Comparison of ENCODE assay signal across 33 mouse cellular contexts in the genomic region with DNA sequence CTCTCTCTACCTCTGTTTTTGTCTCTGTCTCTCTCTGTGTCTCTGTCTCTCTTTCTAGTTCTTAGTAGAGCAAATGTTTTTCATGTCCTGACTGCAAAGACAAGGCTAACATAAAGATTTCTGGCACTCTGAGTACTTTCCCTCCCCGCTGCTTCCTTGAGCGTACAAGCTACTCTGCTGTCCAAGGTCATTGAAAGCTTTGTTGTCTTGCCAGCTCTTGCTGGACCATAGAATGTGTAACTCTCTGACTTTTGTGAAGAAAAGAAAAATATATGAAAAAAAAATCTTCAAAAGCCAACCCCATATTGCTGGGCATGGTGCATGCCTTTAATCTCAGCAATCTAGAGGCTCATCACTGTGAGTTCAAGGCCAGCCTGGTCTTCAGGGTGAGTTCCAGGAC. TPM values are rescaled to one million over a fixed set of nuclear protein-coding genes. Genes with fewer than 3 reads are reported as not detected.
DNase-seq lines count a peak whose midpoint lies in the region; ATAC-seq lines count a peak whose summit lies in the region.
"Had no signal": no experiment of that assay in that cellular context is flagged by ENCODE, and none has a peak within 500 bp of the region (broad histone marks: within the 10 kb centered on the region; RNA-seq: fewer than 3 reads in every experiment).

No protein-coding gene starts in this region.

- no peaks in the 10 kb centered on the region for H3K9me3 ChIP-seq in kidney, embryonic 15.5 days (replicated peaks)
- H3K9me3 ChIP-seq in midbrain, embryonic 11.5 days (ENCODE audit: control insufficient read depth, low read length), result no peaks in the 10 kb centered on the region
- no peaks in the 10 kb centered on the region for H3K9me3 ChIP-seq in midbrain, embryonic 10.5 days (replicated peaks)
- H3K9me3 ChIP-seq: embryonic facial prominence, embryonic 13.5 days; hindbrain, embryonic 12.5 days; liver, embryonic 12.5 days; megakaryocyte, embryonic 14.5 days; neural tube, embryonic 15.5 days had no signal

- no peaks in the 10 kb centered on the region; the same call in 1 of the 2 replicates for H3K27me3 ChIP-seq in kidney, embryonic 15.5 days
- no peaks in the 10 kb centered on the region for H3K27me3 ChIP-seq in midbrain, embryonic 11.5 days (ENCODE audit: control insufficient read depth, insufficient read depth, low read length)
- no peaks in the 10 kb centered on the region for H3K27me3 ChIP-seq in midbrain, embryonic 10.5 days (ENCODE audit: low read depth, poor library complexity, severe bottlenecking)
- H3K27me3 ChIP-seq: hindbrain, embryonic 12.5 days; liver, embryonic 12.5 days; neural tube, embryonic 15.5 days had no signal

- H3K4me2 ChIP-seq in kidney, embryonic 15.5 days, result no peak overlapping the region
- H3K4me2 ChIP-seq in midbrain, embryonic 11.5 days, result no peak overlapping the region
- H3K4me2 ChIP-seq: embryonic facial prominence, embryonic 13.5 days; hindbrain, embryonic 12.5 days; liver, embryonic 12.5 days; neural tube, embryonic 15.5 days had no signal

- ATAC-seq in kidney, embryonic 15.5 days (replicated peaks; ENCODE audit: low FRiP score), result no peak
- no peak for ATAC-seq in midbrain, embryonic 11.5 days (ENCODE audit: low FRiP score)
- ATAC-seq: forebrain, embryonic 16.5 days; intestine, embryonic 16.5 days; liver, embryonic 12.5 days; liver, postnatal 0 days had no signal

- DNase-seq in kidney, postnatal 36 days, result no peak
- DNase-seq in midbrain, embryonic 11.5 days (ENCODE audit: low spot score, missing footprints), result peak; percentile 33
- DNase-seq in midbrain, embryonic 10.5 days (ENCODE audit: low spot score), result no peak
- peak; percentile 76 for DNase-seq in adrenal gland, postnatal 10 days
- peak; percentile 69 to 78 for DNase-seq in adrenal gland, postnatal 36 days
- no peak for DNase-seq in right cerebral cortex, postnatal 25 days
- DNase-seq in layer of hippocampus, postnatal 25 days (ENCODE audit: extremely low spot score in 1 of 2, low spot score in 1 of 2), result no peak
- DNase-seq: B cell, adult 2 months; cerebellum, adult 11 months; cerebellum, adult 9-10 months; embryo, embryonic 11 days; gastrocnemius, postnatal 10 days; heart, postnatal 14 days; kidney, adult 8-10 months; kidney, postnatal 25 days; layer of hippocampus, postnatal 36 days; left cerebral cortex, postnatal 4 days; liver, postnatal 0 days; lung, postnatal 36 days; midbrain, embryonic 14.5 days; right cerebral cortex, adult 18-20 months; right cerebral cortex, postnatal 4 days had no signal

- 54% methylated on average over 2 of the region's 2 CpGs for WGBS in kidney, embryonic 15.5 days
- 95% methylated on average over 2 of the region's 2 CpGs for WGBS in midbrain, embryonic 11.5 days
- WGBS in midbrain, embryonic 10.5 days, result 92% methylated on average over 2 of the region's 2 CpGs

- H3K27ac ChIP-seq in kidney, embryonic 15.5 days, result peak overlapping the region; percentile 41; the same call in 1 of the 2 replicates
- H3K27ac ChIP-seq in midbrain, embryonic 11.5 days (ENCODE audit: low read depth, low read length), result no peak overlapping the region
- H3K27ac ChIP-seq in midbrain, embryonic 10.5 days (replicated peaks), result no peak overlapping the region
- H3K27ac ChIP-seq: embryonic facial prominence, embryonic 13.5 days; hindbrain, embryonic 12.5 days; liver, embryonic 12.5 days; neural tube, embryonic 15.5 days; stomach, postnatal 0 days had no signal

- H3K4me3 ChIP-seq in kidney, embryonic 15.5 days (replicated peaks), result no peak overlapping the region
- H3K4me3 ChIP-seq in midbrain, embryonic 11.5 days (ENCODE audit: low read depth, low read length), result no peak overlapping the region
- no peak overlapping the region for H3K4me3 ChIP-seq in midbrain, embryonic 10.5 days
- H3K4me3 ChIP-seq: embryonic facial prominence, embryonic 13.5 days; erythroblast, embryonic 14.5 days; hindbrain, embryonic 12.5 days; liver, embryonic 12.5 days; megakaryocyte, embryonic 14.5 days; neural tube, embryonic 15.5 days had no signal

- no peaks in the 10 kb centered on the region for H3K36me3 ChIP-seq in kidney, embryonic 15.5 days
- no peaks in the 10 kb centered on the region for H3K36me3 ChIP-seq in midbrain, embryonic 11.5 days (ENCODE audit: control insufficient read depth, insufficient read depth, low read length)
- no peaks in the 10 kb centered on the region for H3K36me3 ChIP-seq in midbrain, embryonic 10.5 days
- H3K36me3 ChIP-seq: embryonic facial prominence, embryonic 13.5 days; hindbrain, embryonic 12.5 days; liver, embryonic 12.5 days; neural tube, embryonic 15.5 days had no signal

- H3K9ac ChIP-seq in kidney, embryonic 15.5 days, result no peak overlapping the region
- no peak overlapping the region for H3K9ac ChIP-seq in midbrain, embryonic 11.5 days (ENCODE audit: low read length)
- H3K9ac ChIP-seq: embryonic facial prominence, embryonic 13.5 days; hindbrain, embryonic 12.5 days; liver, embryonic 12.5 days; liver, postnatal 0 days; neural tube, embryonic 15.5 days had no signal

- no peaks in the 10 kb centered on the region for H3K4me1 ChIP-seq in kidney, embryonic 15.5 days
- no peaks in the 10 kb centered on the region for H3K4me1 ChIP-seq in midbrain, embryonic 11.5 days (ENCODE audit: control insufficient read depth, insufficient read depth, low read length)
- H3K4me1 ChIP-seq in midbrain, embryonic 10.5 days, result peaks cover 4% of the 10 kb centered on the region
- H3K4me1 ChIP-seq: embryonic facial prominence, embryonic 13.5 days; hindbrain, embryonic 12.5 days; liver, embryonic 12.5 days; neural tube, embryonic 15.5 days had no signal

RNA-seq across cellular contexts. Expression of gene Trank1, which starts 12.9 kb away (rescaled TPM):
- 0.44 and 0.75 TPM in 2 replicates for polyA plus RNA-seq in kidney, embryonic 15.5 days (2015; fragmentation: Nextera tagmentation; extraction: Ambion mirVana)
- polyA plus RNA-seq in midbrain, embryonic 11.5 days (2014; fragmentation: Nextera tagmentation; extraction: Ambion mirVana), result 0.26 and 0.37 TPM in 2 replicates
- 0.05 and 0.39 TPM in 2 replicates for polyA plus RNA-seq in midbrain, embryonic 10.5 days (2016; fragmentation: Nextera tagmentation; extraction: Ambion mirVana)
- total RNA-seq in adrenal gland, postnatal 10 days (2021), result 10 to 100 TPM; 44.7 to 51.7 TPM
- total RNA-seq in adrenal gland, postnatal 36 days (2021), result 100 to 1,000 TPM in 1 of 2 experiments, 10 to 100 TPM in 1; 47.0 to 175 TPM
- 100 to 1,000 TPM; 159 to 197 TPM for total RNA-seq in layer of hippocampus, postnatal 25 days (2021)
- total RNA-seq: heart, postnatal 14 days had no signal
- polyA plus RNA-seq: erythroblast, embryonic 14.5 days; liver, embryonic 12.5 days; spleen, adult 2 months had no signal

RNA-seq across cellular contexts. Expression of gene Epm2aip1, which starts 26.9 kb away (rescaled TPM):
- 25.9 and 27.0 TPM in 2 replicates for polyA plus RNA-seq in kidney, embryonic 15.5 days (2015; fragmentation: Nextera tagmentation; extraction: Ambion mirVana)
- polyA plus RNA-seq in midbrain, embryonic 11.5 days (2014; fragmentation: Nextera tagmentation; extraction: Ambion mirVana), result 42.3 and 50.4 TPM in 2 replicates
- polyA plus RNA-seq in midbrain, embryonic 10.5 days (2016; fragmentation: Nextera tagmentation; extraction: Ambion mirVana), result 25.3 and 30.4 TPM in 2 replicates
- total RNA-seq in adrenal gland, postnatal 10 days (2021), result 10 to 100 TPM; 32.8 to 40.6 TPM
- 10 to 100 TPM; 43.5 to 48.6 TPM for total RNA-seq in adrenal gland, postnatal 36 days (2021)
- total RNA-seq in layer of hippocampus, postnatal 25 days (2021), result 10 to 100 TPM; 75.0 to 75.5 TPM

RNA-seq across cellular contexts. Expression of gene Mlh1, which starts 27.0 kb away (rescaled TPM):
- 38.8 and 40.2 TPM in 2 replicates for polyA plus RNA-seq in kidney, embryonic 15.5 days (2015; fragmentation: Nextera tagmentation; extraction: Ambion mirVana)
- 53.3 and 55.4 TPM in 2 replicates for polyA plus RNA-seq in midbrain, embryonic 11.5 days (2014; fragmentation: Nextera tagmentation; extraction: Ambion mirVana)
- polyA plus RNA-seq in midbrain, embryonic 10.5 days (2016; fragmentation: Nextera tagmentation; extraction: Ambion mirVana), result 51.9 and 54.3 TPM in 2 replicates
- 10 to 100 TPM; 16.3 to 29.2 TPM for total RNA-seq in adrenal gland, postnatal 10 days (2021)
- total RNA-seq in adrenal gland, postnatal 36 days (2021), result 10 to 100 TPM; 14.0 to 15.3 TPM
- total RNA-seq in layer of hippocampus, postnatal 25 days (2021), result 10 to 100 TPM; 14.5 to 19.6 TPM

Comparison
In these comparisons a context has a peak if more than half of its experiments do, and no peak if none do; other contexts are left out.
1. DNase-seq: peak in midbrain, embryonic 11.5 days (single experiment), adrenal gland, postnatal 10 days (single experiment) and adrenal gland, postnatal 36 days (2 of 2); none in kidney, postnatal 36 days (0 of 2), midbrain, embryonic 10.5 days (single experiment), right cerebral cortex, postnatal 25 days (single experiment) and layer of hippocampus, postnatal 25 days (0 of 2).